Mouse (Mus musculus) thymus, postnatal 0 days (tissue): ENCODE results near the gene Slc17a5. TPM values are rescaled to one million over a fixed set of nuclear protein-coding genes. Genes with fewer than 3 reads are reported as not detected.

Source experiments
- polyA plus RNA-seq: library from polyadenylated mRNA; unstranded; fragments of >200 nt; fragmentation: Nextera tagmentation; extraction: Ambion mirVana; gene quantifications from 2 replicates; pipeline ENCODE4 v1.2.1, GENCODE M21; 2015

Gene Slc17a5
- polyA plus RNA-seq, 1 experiment from 2014 or later = 14.1 TPM

Other genes with a start within 250 kb of the Slc17a5 start
- 6.3 and 6.4 TPM in 2 replicates for gene Gsta2, start 232.3 kb downstream of the Slc17a5 start, polyA plus RNA-seq
- gene Dppa5a, start 219.9 kb downstream of the Slc17a5 start, polyA plus RNA-seq = 0.58 and 1.0 TPM in 2 replicates
- 1.6 and 1.8 TPM in 2 replicates for gene Ooep, start 209.3 kb downstream of the Slc17a5 start, polyA plus RNA-seq
- 0.23 TPM in 2 replicates for gene Ddx43, start 192.3 kb downstream of the Slc17a5 start, polyA plus RNA-seq
- 2.6 and 3.0 TPM in 2 replicates for gene Cgas, start 144.8 kb downstream of the Slc17a5 start, polyA plus RNA-seq
- 22.8 and 23.4 TPM in 2 replicates for gene Mto1, start 139.8 kb downstream of the Slc17a5 start, polyA plus RNA-seq
- gene Gm17324, start 139.3 kb downstream of the Slc17a5 start, polyA plus RNA-seq = 0.58 and 1.1 TPM in 2 replicates
- 3,927 and 4,011 TPM in 2 replicates for gene Eef1a1, start 98.9 kb downstream of the Slc17a5 start, polyA plus RNA-seq
- 0.42 and 0.69 TPM in 2 replicates for gene Cd109, start 27.5 kb upstream of the Slc17a5 start, polyA plus RNA-seq